Mouse (Mus musculus) intestine, embryonic 15.5 days (tissue): Measurements from ENCODE around the gene Stat3. TPM values are rescaled to one million over a fixed set of nuclear protein-coding genes. Genes with fewer than 3 reads are reported as not detected.

ENCODE experiments used
- ATAC-seq: fragments of 200-750 bp; cut with Nextera tagmentation; 2 replicates; pipeline ENCODE4 v1.8.0; 2017; ENCODE audit warnings: moderate TSS enrichment, moderate library complexity
- H3K27ac ChIP-seq: fragments of 300-500 bp; sonication (generic); 2 replicates; pipeline ENCODE4 v1.5.1; 2015; ENCODE audit warnings: mild to moderate bottlenecking, inconsistent platforms
- H3K27me3 ChIP-seq: fragments of 300-500 bp; sonication (generic); replicated peaks from 2 replicates; pipeline ENCODE4 v1.6.1; 2015; ENCODE audit warnings: inconsistent platforms
- H3K36me3 ChIP-seq: fragments of 300-500 bp; sonication (generic); 2 replicates; pipeline ENCODE4 v1.6.1; 2015; ENCODE audit warnings: inconsistent platforms
- H3K4me1 ChIP-seq: fragments of 300-500 bp; sonication (generic); replicated peaks from 2 replicates; pipeline ENCODE4 v1.6.1; 2015; ENCODE audit warnings: inconsistent platforms
- H3K4me2 ChIP-seq: fragments of 300-500 bp; sonication (generic); replicated peaks from 2 replicates; pipeline ENCODE4 v1.6.1; 2015; ENCODE audit warnings: mild to moderate bottlenecking, inconsistent platforms
- H3K4me3 ChIP-seq: fragments of 300-500 bp; sonication (generic); replicated peaks from 2 replicates; pipeline ENCODE4 v1.5.1; 2015; ENCODE audit warnings: inconsistent platforms
- H3K9ac ChIP-seq: fragments of 300-500 bp; sonication (generic); 2 replicates; pipeline ENCODE4 v1.6.1; 2015; ENCODE audit warnings: inconsistent platforms
- H3K9me3 ChIP-seq: fragments of 300-500 bp; sonication (generic); 2 replicates; pipeline ENCODE4 v1.6.1; 2016; ENCODE audit warnings: inconsistent platforms
- WGBS: fragments of 180-500 bp; shearing (Covaris S2); methylation state at CpG from one replicate; pipeline ENCODE4 v1.1.7; 2015; 5-methylcytosine and 5-hydroxymethylcytosine counted together
- polyA plus RNA-seq: library from polyadenylated mRNA; unstranded; fragments of >200 nt; fragmentation: Nextera tagmentation; extraction: Ambion mirVana; gene quantifications from 2 replicates; pipeline ENCODE4 v1.2.1, GENCODE M21; 2015

The Stat3 gene
- polyA plus RNA-seq, 1 experiment from 2014 or later: 45.8 TPM

DNA sequence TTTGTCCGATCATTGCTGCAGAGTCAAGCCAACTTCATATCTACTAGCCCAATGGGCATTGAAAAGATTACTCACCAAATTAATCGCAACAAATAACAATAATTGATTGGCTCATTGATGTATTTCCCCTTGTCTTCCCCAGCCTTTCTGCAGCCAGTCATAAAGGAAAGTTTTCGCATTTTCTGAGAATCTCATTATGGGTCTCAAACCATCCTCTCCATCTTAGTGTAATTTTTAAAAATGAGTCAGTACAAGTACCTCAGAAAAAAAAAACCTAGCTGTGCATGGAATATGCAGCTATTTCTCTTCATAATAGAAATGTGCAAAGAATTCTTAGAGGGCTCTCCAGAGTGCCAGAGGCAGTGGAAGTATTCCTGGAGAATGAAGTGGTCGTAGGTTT, 95.2 kb downstream of the Stat3 start:
- no peaks in the 10 kb centered on the region for H3K27me3 ChIP-seq
- no peak overlapping the region for H3K9ac ChIP-seq
- no peak overlapping the region for H3K27ac ChIP-seq
- peaks cover 13% of the 10 kb centered on the region; the same call in 1 of the 2 replicates for H3K4me1 ChIP-seq
- no peak overlapping the region for H3K4me3 ChIP-seq
- H3K36me3 ChIP-seq: no peaks in the 10 kb centered on the region
- H3K9me3 ChIP-seq: no peaks in the 10 kb centered on the region
- no peak overlapping the region for H3K4me2 ChIP-seq
- ATAC-seq: no peak
- 89% methylated on average over 4 of the region's 4 CpGs for WGBS

DNA sequence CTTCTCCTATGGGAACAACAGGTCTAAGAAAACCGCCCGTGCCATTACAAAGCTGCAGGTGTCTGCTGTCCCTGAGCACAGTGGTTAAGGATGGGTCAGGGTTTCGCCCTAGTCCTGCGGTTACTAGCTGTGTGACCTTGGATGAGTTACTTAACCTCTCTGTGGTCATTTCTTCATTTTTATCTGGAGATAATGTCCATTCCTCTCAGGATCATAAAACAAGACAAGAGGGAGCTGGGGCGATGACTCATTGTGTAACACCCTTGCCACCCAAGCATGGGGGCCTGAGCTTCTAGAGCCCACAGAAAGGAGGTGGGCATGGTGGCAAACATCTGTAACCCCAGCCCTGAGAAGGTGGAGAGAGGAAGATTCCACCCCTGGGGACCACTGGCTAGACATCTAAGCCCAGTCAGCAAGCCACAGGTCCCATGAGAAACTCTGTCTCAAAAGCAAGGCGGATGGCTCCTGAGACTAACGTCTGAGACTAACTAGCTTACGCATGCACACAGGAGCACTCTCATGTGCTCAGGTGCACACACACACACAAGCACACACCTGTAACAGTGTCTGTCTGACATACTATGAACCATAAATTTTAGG, 96.2 kb downstream of the Stat3 start:
- H3K9me3 ChIP-seq: no peaks in the 10 kb centered on the region
- H3K9ac ChIP-seq: no peak overlapping the region
- no peak overlapping the region for H3K27ac ChIP-seq
- no peak for ATAC-seq
- H3K27me3 ChIP-seq: no peaks in the 10 kb centered on the region
- no peak overlapping the region for H3K4me2 ChIP-seq
- peaks cover 6% of the 10 kb centered on the region; the same call in 1 of the 2 replicates for H3K4me1 ChIP-seq
- no peaks in the 10 kb centered on the region for H3K36me3 ChIP-seq
- 92% methylated on average over 8 of the region's 8 CpGs for WGBS
- no peak overlapping the region for H3K4me3 ChIP-seq

DNA sequence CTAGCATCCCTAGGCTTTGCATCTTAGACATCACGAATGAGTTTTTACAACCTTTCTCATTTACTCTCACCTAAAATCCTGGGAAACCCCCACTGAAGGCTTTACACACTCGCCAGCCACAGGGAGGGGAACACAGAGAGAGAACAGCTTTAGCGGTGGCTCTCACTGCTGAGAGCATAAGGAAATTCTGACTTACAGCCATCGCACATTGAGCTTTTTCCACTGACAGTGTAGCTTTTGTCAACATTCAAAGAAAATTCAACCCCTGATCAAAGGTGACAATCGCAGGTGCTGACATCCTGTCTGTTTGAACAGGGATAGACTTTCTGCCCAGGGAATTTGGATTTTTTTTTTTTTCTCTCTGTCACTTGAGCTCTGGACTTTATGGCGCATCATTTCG, 97.3 kb downstream of the Stat3 start:
- Histone ChIP-seq H3K4me2 (no peak overlapping the region), H3K36me3 (no peaks in the 10 kb centered on the region), H3K9ac (no peak overlapping the region), H3K4me3 (no peak overlapping the region), H3K4me1 (peaks cover 6% of the 10 kb centered on the region; the same call in 1 of the 2 replicates), H3K9me3 (no peaks in the 10 kb centered on the region), H3K27ac (no peak overlapping the region), H3K27me3 (no peaks in the 10 kb centered on the region)
- WGBS: 64% methylated on average over 7 of the region's 7 CpGs
- ATAC-seq: no peak

DNA sequence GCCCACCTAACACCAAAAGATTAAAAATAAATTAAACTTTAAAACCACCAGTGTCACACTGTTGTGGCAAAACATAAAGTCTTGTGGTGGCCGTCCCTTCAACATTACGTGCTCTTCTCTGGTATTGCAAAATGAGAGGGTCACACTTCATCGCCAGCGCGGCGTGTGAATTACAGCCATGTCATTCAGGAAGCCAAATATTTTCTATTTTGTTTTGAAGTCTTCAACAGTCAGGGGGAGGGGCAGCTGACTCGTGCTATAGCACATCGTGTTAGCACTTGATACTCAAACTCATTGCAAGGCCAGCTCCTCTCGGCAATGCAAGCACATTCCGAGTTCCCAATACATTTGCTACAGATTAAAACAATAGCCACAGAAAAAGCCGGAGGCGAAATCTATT, 98.5 kb downstream of the Stat3 start:
- no peaks in the 10 kb centered on the region for H3K27me3 ChIP-seq
- H3K27ac ChIP-seq: no peak overlapping the region
- no peak for ATAC-seq
- H3K9ac ChIP-seq: no peak overlapping the region
- H3K4me2 ChIP-seq: no peak overlapping the region
- 67% methylated on average over 12 of the region's 12 CpGs for WGBS
- H3K9me3 ChIP-seq: no peaks in the 10 kb centered on the region
- peaks cover 6% of the 10 kb centered on the region; the same call in 1 of the 2 replicates for H3K4me1 ChIP-seq
- no peak overlapping the region for H3K4me3 ChIP-seq
- H3K36me3 ChIP-seq: no peaks in the 10 kb centered on the region

DNA sequence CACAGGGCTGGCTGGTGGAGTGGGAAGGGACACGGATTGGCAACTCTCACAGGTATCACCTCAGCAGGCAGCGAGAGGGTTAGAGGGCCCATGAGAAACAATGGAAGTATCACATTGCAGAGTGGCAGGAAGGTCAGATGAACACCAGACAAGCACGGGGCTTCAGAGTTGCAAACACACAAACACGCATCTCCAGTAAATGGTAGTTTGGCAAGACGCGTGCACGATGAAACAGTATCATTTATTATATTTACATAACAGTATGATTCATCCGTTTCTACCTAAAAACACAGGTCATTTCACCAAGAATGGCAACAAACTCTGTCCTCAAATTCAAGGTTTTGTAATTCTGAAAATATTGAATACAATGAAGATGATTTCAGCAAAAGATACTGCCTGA, 99.8 kb downstream of the Stat3 start:
- Histone ChIP-seq H3K27ac (no peak overlapping the region), H3K4me1 (peaks cover 6% of the 10 kb centered on the region; the same call in 1 of the 2 replicates), H3K4me2 (no peak overlapping the region), H3K27me3 (no peaks in the 10 kb centered on the region), H3K4me3 (no peak overlapping the region), H3K36me3 (no peaks in the 10 kb centered on the region), H3K9ac (no peak overlapping the region), H3K9me3 (no peaks in the 10 kb centered on the region)
- no peak for ATAC-seq
- WGBS: 63% methylated on average over 8 of the region's 8 CpGs

DNA sequence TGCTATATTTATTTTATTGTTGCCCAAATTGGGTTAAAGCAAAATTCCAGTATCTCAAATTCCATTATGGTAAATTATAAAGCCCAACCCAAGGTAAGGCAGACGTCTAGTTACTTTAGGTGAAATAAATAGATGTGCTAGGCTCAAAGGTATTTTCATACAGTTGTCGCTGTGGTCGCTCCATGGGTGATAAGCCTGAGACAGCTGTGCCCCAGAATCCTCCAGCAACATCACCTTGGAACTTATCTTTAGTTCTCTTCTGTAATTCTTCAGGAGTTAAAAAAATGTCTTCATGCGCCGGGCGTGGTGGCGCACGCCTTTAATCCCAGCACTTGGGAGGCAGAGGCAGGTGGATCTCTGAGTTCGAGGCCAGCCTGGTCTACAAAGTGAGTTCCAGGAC, 100.4 kb downstream of the Stat3 start:
- WGBS: 93% methylated on average over 9 of the region's 9 CpGs

DNA sequence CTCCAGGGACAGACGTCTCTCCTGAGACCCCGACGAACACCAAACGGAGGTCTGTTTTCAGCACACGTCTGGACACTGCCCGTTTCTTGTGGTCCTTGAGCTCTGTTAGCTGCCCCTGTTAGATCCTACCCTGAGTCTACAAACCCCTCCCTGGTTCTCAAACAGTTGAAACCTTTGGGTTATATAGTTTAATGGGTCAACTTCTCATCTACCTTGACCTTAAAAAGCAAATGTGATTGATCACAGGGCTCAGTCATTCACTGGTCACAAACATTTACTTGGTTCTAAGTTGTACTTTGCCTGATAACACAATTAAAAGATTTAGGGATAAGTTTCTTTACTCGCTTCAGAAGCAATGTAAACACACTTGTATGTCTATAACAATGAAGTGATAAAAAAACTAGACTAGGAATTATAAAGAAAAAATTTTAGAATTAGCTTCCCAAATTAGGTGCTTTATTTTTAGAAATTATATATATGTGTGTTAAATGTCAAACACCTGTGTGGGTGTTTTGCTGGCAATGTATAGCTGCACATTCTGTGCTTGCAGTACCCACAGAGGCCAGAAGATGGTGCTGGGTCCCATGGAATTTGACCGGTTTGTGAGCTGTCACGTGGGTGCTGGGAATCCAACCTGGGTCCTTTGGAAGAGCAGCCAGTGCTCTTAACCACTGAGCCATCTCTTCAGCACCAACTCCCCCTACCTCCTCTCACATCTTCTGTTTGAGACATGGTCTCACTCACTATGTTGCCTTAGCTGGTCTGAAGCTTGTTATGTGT, 102.2 kb downstream of the Stat3 start:
- ATAC-seq: no peak

More for the DNA sequence above, 100.4 kb downstream of the Stat3 start:
- H3K9me3 ChIP-seq: no peaks in the 10 kb centered on the region
- peaks cover 6% of the 10 kb centered on the region; the same call in 1 of the 2 replicates for H3K4me1 ChIP-seq
- no peak overlapping the region for H3K9ac ChIP-seq
- no peaks in the 10 kb centered on the region for H3K27me3 ChIP-seq
- H3K4me2 ChIP-seq: no peak overlapping the region
- ATAC-seq: no peak
- H3K36me3 ChIP-seq: no peaks in the 10 kb centered on the region
- H3K27ac ChIP-seq: no peak overlapping the region
- H3K4me3 ChIP-seq: no peak overlapping the region

More for the DNA sequence above, 102.2 kb downstream of the Stat3 start:
- Histone ChIP-seq H3K4me2 (no peak overlapping the region), H3K9me3 (no peaks in the 10 kb centered on the region), H3K9ac (no peak overlapping the region), H3K4me1 (peaks cover 10% of the 10 kb centered on the region; the same call in 1 of the 2 replicates), H3K4me3 (no peak overlapping the region), H3K36me3 (no peaks in the 10 kb centered on the region), H3K27ac (no peak overlapping the region), H3K27me3 (no peaks in the 10 kb centered on the region)
- 71% methylated on average over 9 of the region's 9 CpGs for WGBS

Other genes with a start within 250 kb of the Stat3 start
- gene Zfp385c, start 247.1 kb downstream of the Stat3 start, polyA plus RNA-seq: 0.11 TPM in 2 replicates
- 2.7 and 3.2 TPM in 2 replicates for gene Dhx58, start 235.3 kb downstream of the Stat3 start, polyA plus RNA-seq
- 48.2 and 51.9 TPM in 2 replicates for gene Kat2a, start 227.1 kb downstream of the Stat3 start, polyA plus RNA-seq
- 0.40 and 0.54 TPM in 2 replicates for gene Hspb9, start 225.7 kb downstream of the Stat3 start, polyA plus RNA-seq
- gene Rab5c, start 201.3 kb downstream of the Stat3 start, polyA plus RNA-seq: 26.1 and 26.3 TPM in 2 replicates
- gene Kcnh4, start 179.6 kb downstream of the Stat3 start, polyA plus RNA-seq: 0.18 and 0.19 TPM in 2 replicates
- not detected in 2 replicates for gene Hcrt, start 176.6 kb downstream of the Stat3 start, polyA plus RNA-seq
- gene Ghdc, start 168.6 kb downstream of the Stat3 start, polyA plus RNA-seq: 4.7 and 6.7 TPM in 2 replicates
- gene Stat5b, start 88.8 kb downstream of the Stat3 start, polyA plus RNA-seq: 24.2 and 26.8 TPM in 2 replicates
- gene Stat5a, start 80.2 kb downstream of the Stat3 start, polyA plus RNA-seq: 5.5 and 6.0 TPM in 2 replicates
- 223 and 237 TPM in 2 replicates for gene Cavin1, start 31.3 kb upstream of the Stat3 start, polyA plus RNA-seq
- 35.4 and 36.2 TPM in 2 replicates for gene Atp6v0a1, start 69.9 kb upstream of the Stat3 start, polyA plus RNA-seq
- gene Naglu, start 130.5 kb upstream of the Stat3 start, polyA plus RNA-seq: 14.9 and 16.4 TPM in 2 replicates
- not detected in 2 replicates for gene Hsd17b1, start 138.9 kb upstream of the Stat3 start, polyA plus RNA-seq
- gene Coasy, start 143.0 kb upstream of the Stat3 start, polyA plus RNA-seq: 41.8 and 43.9 TPM in 2 replicates
- gene Mlx, start 147.7 kb upstream of the Stat3 start, polyA plus RNA-seq: 65.0 and 65.4 TPM in 2 replicates
- 22.6 and 23.4 TPM in 2 replicates for gene Psmc3ip, start 155.9 kb upstream of the Stat3 start, polyA plus RNA-seq
- gene Retreg3, start 180.4 kb upstream of the Stat3 start, polyA plus RNA-seq: 17.0 and 17.2 TPM in 2 replicates
- 58.7 and 59.2 TPM in 2 replicates for gene Tubg1, start 180.4 kb upstream of the Stat3 start, polyA plus RNA-seq
- gene Tubg2, start 216.4 kb upstream of the Stat3 start, polyA plus RNA-seq: 4.4 and 4.8 TPM in 2 replicates
- 0.82 and 1.0 TPM in 2 replicates for gene Cntnap1, start 231.0 kb upstream of the Stat3 start, polyA plus RNA-seq
- 11.1 and 12.7 TPM in 2 replicates for gene Plekhh3, start 231.8 kb upstream of the Stat3 start, polyA plus RNA-seq
- 0.25 and 0.36 TPM in 2 replicates for gene Ccr10, start 235.9 kb upstream of the Stat3 start, polyA plus RNA-seq